Mouse (Mus musculus): ENCODE measurements around the gene Zkscan5.

DNA sequence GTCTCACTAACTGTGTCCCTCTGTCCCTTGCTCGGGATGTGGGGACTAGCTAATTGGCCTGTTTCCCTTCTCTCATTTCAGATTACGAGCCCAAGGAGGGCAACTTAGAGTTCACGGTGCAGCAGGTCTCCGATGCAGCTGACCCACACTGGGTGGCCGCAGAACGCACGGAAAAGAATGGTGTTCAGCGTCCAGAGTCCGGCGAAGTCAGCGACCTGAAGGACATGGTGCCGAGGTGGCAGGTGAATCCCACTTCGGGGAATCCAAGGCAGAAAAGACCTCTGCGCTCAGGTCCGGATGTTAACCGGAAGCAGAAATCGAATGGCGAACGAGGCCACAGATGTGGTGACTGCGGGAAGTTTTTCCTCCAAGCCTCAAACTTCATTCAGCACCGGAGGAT is 13.8 kb downstream of the Zkscan5 start:
- TF ChIP-seq CTCF (IDR thresholded peaks at IDR 0.05; ENCODE audit: borderline replicate concordance, insufficient read depth, low read depth, low read length) (no peak), POLR2A (IDR thresholded peaks at IDR 0.05; ENCODE audit: borderline replicate concordance, insufficient read depth, low read length) (no peak)

Measured in cerebellum, adult 2 months (tissue).